Mouse (Mus musculus): ENCODE measurements around the gene Pdik1l. TPM values are rescaled to one million over a fixed set of nuclear protein-coding genes. Genes with fewer than 3 reads are reported as not detected.

The Pdik1l gene
- polyA plus RNA-seq, 1 experiment = 1.6 TPM

DNA sequence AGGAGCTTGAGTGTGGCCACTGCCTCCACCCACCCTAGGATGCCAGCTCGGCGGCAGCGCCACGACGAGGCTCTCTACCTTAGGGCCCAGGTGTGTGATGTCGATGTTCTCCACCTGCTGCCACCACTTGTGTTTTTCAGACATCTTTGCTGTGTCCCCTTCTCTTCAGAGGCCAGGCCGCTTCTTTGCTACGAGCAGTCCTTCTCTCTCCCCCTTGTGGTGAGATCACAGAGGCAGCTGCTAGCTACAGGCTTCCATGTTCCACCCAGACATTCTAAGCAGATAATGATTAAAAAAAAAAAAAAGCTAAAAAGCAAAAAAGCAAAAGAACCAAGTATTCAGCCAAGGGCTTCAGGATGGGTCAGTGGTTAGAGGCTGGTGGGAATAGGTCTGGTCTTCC is 60.5 kb downstream of the Pdik1l start, which contains the start of gene Catsper4:
TSS of gene Catsper4 (minus strand) at position 190 of the 400 bp plus-strand sequence.
- Histone ChIP-seq H3K4me3 (no peak within 1 kb of the TSS), H3K79me2 (ENCODE audit: control insufficient read depth, insufficient read depth) (no peaks in the 10 kb centered on the region), H3K36me3 (ENCODE audit: control insufficient read depth, insufficient read depth) (no peaks in the 10 kb centered on the region), H3ac (ENCODE audit: control insufficient read depth, insufficient read length) (no peak within 1 kb of the TSS), H3K27me3 (ENCODE audit: control insufficient read depth, insufficient read depth, insufficient read length) (peaks cover 41% of the 10 kb centered on the region), H3K4me2 (ENCODE audit: low read depth) (no peak within 1 kb of the TSS)
- TF ChIP-seq POLR2A (IDR thresholded peaks at IDR 0.05; ENCODE audit: insufficient read length, low read depth) (no peak), USF1 (IDR thresholded peaks at IDR 0.05; ENCODE audit: low read depth) (no peak), MYOG (IDR thresholded peaks at IDR 0.05; ENCODE audit: control insufficient read depth in 1 of 3, insufficient read depth in 1 of 3, insufficient read length in 2 of 3, low read depth in 2 of 3) (no peak), TCF12 (IDR thresholded peaks at IDR 0.05; ENCODE audit: insufficient read depth, poor library complexity, severe bottlenecking) (no peak), E2F4 (IDR thresholded peaks at IDR 0.05; ENCODE audit: insufficient read depth) (no peak), POLR2AphosphoS2 (IDR thresholded peaks at IDR 0.05; ENCODE audit: insufficient read length, low read depth) (no peak), TCF3 (IDR thresholded peaks at IDR 0.05; ENCODE audit: insufficient read length, low read depth) (no peak), REST (IDR thresholded peaks at IDR 0.05; ENCODE audit: insufficient read depth, insufficient read length) (no peak), MYOD1 (IDR thresholded peaks at IDR 0.05; ENCODE audit: control insufficient read depth in 1 of 3, insufficient read length in 2 of 3, low read depth in 2 of 3) (no peak), MAX (IDR thresholded peaks at IDR 0.05; ENCODE audit: low read depth) (no peak), CEBPB (IDR thresholded peaks at IDR 0.05; ENCODE audit: insufficient read depth, poor library complexity, severe bottlenecking) (no peak), SRF (IDR thresholded peaks at IDR 0.05; ENCODE audit: control insufficient read depth, insufficient read length, low read depth) (no peak)

Other genes starting within 250 kb of the Pdik1l start
- gene Zfp683, start 234.1 kb downstream of the Pdik1l start, polyA plus RNA-seq (2012; fragmentation: generic; extraction: Trizol) = not detected
- 0.58 TPM for gene Crybg2, start 227.1 kb downstream of the Pdik1l start, polyA plus RNA-seq (2012; fragmentation: generic; extraction: Trizol)
- not detected for gene Cd52, start 192.8 kb downstream of the Pdik1l start, polyA plus RNA-seq (2012; fragmentation: generic; extraction: Trizol)
- 1.5 TPM for gene Ubxn11, start 185.3 kb downstream of the Pdik1l start, polyA plus RNA-seq (2012; fragmentation: generic; extraction: Trizol)
- gene Sh3bgrl3, start 159.1 kb downstream of the Pdik1l start, polyA plus RNA-seq (2012; fragmentation: generic; extraction: Trizol) = 262 TPM
- gene Cep85, start 100.8 kb downstream of the Pdik1l start, polyA plus RNA-seq (2012; fragmentation: generic; extraction: Trizol) = 21.4 TPM
- gene Gm7534, start 84.9 kb downstream of the Pdik1l start, polyA plus RNA-seq (2012; fragmentation: generic; extraction: Trizol) = not detected
- gene Catsper4, start 60.5 kb downstream of the Pdik1l start, polyA plus RNA-seq (2012; fragmentation: generic; extraction: Trizol) = not detected
- gene Cnksr1, start 49.5 kb downstream of the Pdik1l start, polyA plus RNA-seq (2012; fragmentation: generic; extraction: Trizol) = 0.29 TPM
- 0.43 TPM for gene E130218I03Rik, start 44.2 kb downstream of the Pdik1l start, polyA plus RNA-seq (2012; fragmentation: generic; extraction: Trizol)
- 15.7 TPM for gene Zfp593, start 42.3 kb downstream of the Pdik1l start, polyA plus RNA-seq (2012; fragmentation: generic; extraction: Trizol)
- not detected for gene Gm30191, start 41.0 kb downstream of the Pdik1l start, polyA plus RNA-seq (2012; fragmentation: generic; extraction: Trizol)
- gene Grrp1, start 33.8 kb downstream of the Pdik1l start, polyA plus RNA-seq (2012; fragmentation: generic; extraction: Trizol) = 0.17 TPM
- gene Trim63, start 27.2 kb upstream of the Pdik1l start, polyA plus RNA-seq (2012; fragmentation: generic; extraction: Trizol) = 29.1 TPM
- 0.35 TPM for gene Slc30a2, start 55.3 kb upstream of the Pdik1l start, polyA plus RNA-seq (2012; fragmentation: generic; extraction: Trizol)
- 22.4 TPM for gene Extl1, start 96.0 kb upstream of the Pdik1l start, polyA plus RNA-seq (2012; fragmentation: generic; extraction: Trizol)
- gene Pafah2, start 108.4 kb upstream of the Pdik1l start, polyA plus RNA-seq (2012; fragmentation: generic; extraction: Trizol) = 7.1 TPM
- gene Stmn1, start 180.4 kb upstream of the Pdik1l start, polyA plus RNA-seq (2012; fragmentation: generic; extraction: Trizol) = 213 TPM
- gene Paqr7, start 208.8 kb upstream of the Pdik1l start, polyA plus RNA-seq (2012; fragmentation: generic; extraction: Trizol) = 9.5 TPM
- 2.3 TPM for gene Aunip, start 223.1 kb upstream of the Pdik1l start, polyA plus RNA-seq (2012; fragmentation: generic; extraction: Trizol)
- gene Mtfr1l, start 247.5 kb upstream of the Pdik1l start, polyA plus RNA-seq (2012; fragmentation: generic; extraction: Trizol) = 92.0 TPM